Comparison of ENCODE assay signal across 19 mouse cellular contexts in genomic region chr6:142710690-142711089, GRCm38 (mm10). TPM values are rescaled to one million over a fixed set of nuclear protein-coding genes. Genes with fewer than 3 reads are reported as not detected.
DNase-seq lines count a peak whose midpoint lies in the region; ATAC-seq and TF ChIP-seq lines count a peak whose summit lies in the region.
"Had no signal": no experiment of that assay in that cellular context is flagged by ENCODE, and none has a peak within 500 bp of the region (broad histone marks: within the 10 kb centered on the region; RNA-seq: fewer than 3 reads in every experiment).

No protein-coding gene starts in this region.

- WGBS in heart, postnatal 0 days: 51% methylated on average over 6 of the region's 6 CpGs
- WGBS in liver, embryonic 13.5 days (ENCODE audit: insufficient replicate concordance): 62% methylated on average over 6 of the region's 6 CpGs
- 71% methylated on average over 6 of the region's 6 CpGs for WGBS in liver, embryonic 11.5 days
- 66% methylated on average over 6 of the region's 6 CpGs for WGBS in stomach, embryonic 15.5 days

- TF ChIP-seq CTCF in heart, postnatal 0 days (IDR thresholded peaks at IDR 0.05; ENCODE audit: low read depth): no peak

- H3K36me3 ChIP-seq in heart, postnatal 0 days (replicated peaks; ENCODE audit: control insufficient read depth, insufficient read depth, low read length): no peaks in the 10 kb centered on the region
- no peaks in the 10 kb centered on the region for H3K36me3 ChIP-seq in liver, embryonic 13.5 days
- H3K36me3 ChIP-seq in liver, embryonic 11.5 days (ENCODE audit: control insufficient read depth, insufficient read depth, low read length): no peaks in the 10 kb centered on the region; the same call in 1 of the 2 replicates
- no peaks in the 10 kb centered on the region for H3K36me3 ChIP-seq in stomach, embryonic 15.5 days
- H3K36me3 ChIP-seq: embryonic facial prominence, embryonic 15.5 days; limb, embryonic 10.5 days; midbrain, embryonic 15.5 days had no signal

- H3K4me1 ChIP-seq in heart, postnatal 0 days (ENCODE audit: control insufficient read depth, insufficient read depth): 0 out of 2 replicates have a peak, but pooled peaks cover 8% of the 10 kb centered on the region
- no peaks in the 10 kb centered on the region for H3K4me1 ChIP-seq in liver, embryonic 13.5 days (replicated peaks)
- H3K4me1 ChIP-seq in liver, embryonic 11.5 days (replicated peaks; ENCODE audit: control insufficient read depth, insufficient read depth, low read length): no peaks in the 10 kb centered on the region
- peaks cover 8% of the 10 kb centered on the region for H3K4me1 ChIP-seq in brown adipose tissue, adult 24 weeks (ENCODE audit: control insufficient read depth, insufficient read depth, insufficient read length, low read length)
- H3K4me1 ChIP-seq in stomach, embryonic 15.5 days: 0 out of 2 replicates have a peak, but pooled peaks cover 10% of the 10 kb centered on the region
- H3K4me1 ChIP-seq: embryonic facial prominence, embryonic 15.5 days; limb, embryonic 10.5 days; megakaryocyte, embryonic 14.5 days; midbrain, embryonic 15.5 days had no signal

- no peak for TF ChIP-seq EP300 in heart, postnatal 0 days (IDR thresholded peaks at IDR 0.05; ENCODE audit: low read depth)

- no peaks in the 10 kb centered on the region for H3K9me3 ChIP-seq in heart, postnatal 0 days (replicated peaks; ENCODE audit: control insufficient read depth, low read length)
- no peaks in the 10 kb centered on the region for H3K9me3 ChIP-seq in liver, embryonic 13.5 days (replicated peaks)
- no peaks in the 10 kb centered on the region for H3K9me3 ChIP-seq in liver, embryonic 11.5 days (ENCODE audit: control insufficient read depth, low read length)
- H3K9me3 ChIP-seq in stomach, embryonic 15.5 days: no peaks in the 10 kb centered on the region
- H3K9me3 ChIP-seq: embryonic facial prominence, embryonic 15.5 days; limb, embryonic 10.5 days; midbrain, embryonic 15.5 days had no signal

- H3K27me3 ChIP-seq in heart, postnatal 0 days (ENCODE audit: control insufficient read depth, insufficient read depth, low read length): no peaks in the 10 kb centered on the region
- no peaks in the 10 kb centered on the region for H3K27me3 ChIP-seq in liver, embryonic 13.5 days
- H3K27me3 ChIP-seq in liver, embryonic 11.5 days (replicated peaks; ENCODE audit: control insufficient read depth, insufficient read depth, low read length): no peaks in the 10 kb centered on the region
- H3K27me3 ChIP-seq in stomach, embryonic 15.5 days (replicated peaks): no peaks in the 10 kb centered on the region
- H3K27me3 ChIP-seq: embryonic facial prominence, embryonic 15.5 days; megakaryocyte, embryonic 14.5 days; midbrain, embryonic 15.5 days had no signal

- H3K4me3 ChIP-seq in heart, postnatal 0 days (ENCODE audit: low read depth, low read length): no peak overlapping the region
- H3K4me3 ChIP-seq in liver, embryonic 13.5 days (replicated peaks): no peak overlapping the region
- H3K4me3 ChIP-seq in liver, embryonic 11.5 days (ENCODE audit: low read depth, low read length): no peak overlapping the region
- H3K4me3 ChIP-seq in brown adipose tissue, adult 24 weeks (ENCODE audit: insufficient read depth, low read depth, low read length): no peak overlapping the region
- no peak overlapping the region for H3K4me3 ChIP-seq in stomach, embryonic 15.5 days (replicated peaks)
- H3K4me3 ChIP-seq: embryonic facial prominence, embryonic 15.5 days; left cerebral cortex, adult 2 months; limb, embryonic 10.5 days; megakaryocyte, embryonic 14.5 days; midbrain, embryonic 15.5 days had no signal

- peak overlapping the region; percentile 30 for H3K27ac ChIP-seq in heart, postnatal 0 days (ENCODE audit: low read depth)
- peak overlapping the region; percentile 11; the same call in 1 of the 2 replicates for H3K27ac ChIP-seq in liver, embryonic 13.5 days
- H3K27ac ChIP-seq in liver, embryonic 11.5 days (ENCODE audit: low read depth, low read length): no peak overlapping the region
- peak overlapping the region; percentile 29; the same call in 1 of the 2 replicates for H3K27ac ChIP-seq in brown adipose tissue, adult 24 weeks (replicated peaks; ENCODE audit: low read depth, low read length)
- peak overlapping the region; percentile 42; the same call in 1 of the 2 replicates for H3K27ac ChIP-seq in stomach, embryonic 15.5 days
- H3K27ac ChIP-seq: hindbrain, embryonic 14.5 days; left cerebral cortex, adult 2 months; limb, embryonic 10.5 days; midbrain, embryonic 15.5 days had no signal

- intact Hi-C loops in heart, postnatal 36 days (cut with DNase I): no loop called here

- H3K9ac ChIP-seq in heart, postnatal 0 days (replicated peaks; ENCODE audit: low read depth, low read length): no peak overlapping the region
- H3K9ac ChIP-seq in liver, embryonic 13.5 days: no peak overlapping the region
- no peak overlapping the region for H3K9ac ChIP-seq in liver, embryonic 11.5 days (ENCODE audit: low read depth, low read length)
- H3K9ac ChIP-seq in stomach, embryonic 15.5 days: no peak overlapping the region
- H3K9ac ChIP-seq: embryonic facial prominence, embryonic 15.5 days; hindbrain, embryonic 14.5 days; midbrain, embryonic 15.5 days had no signal

- DNase-seq in heart, postnatal 0 days (ENCODE audit: low spot score): no peak
- DNase-seq in heart, postnatal 36 days: no peak
- DNase-seq in liver, embryonic 13.5 days: no peak
- no peak for DNase-seq in liver, embryonic 11.5 days (ENCODE audit: low spot score)
- DNase-seq in cerebellum, postnatal 36 days: no peak
- DNase-seq: cerebellum, postnatal 10 days; embryo, embryonic 11 days; gastrocnemius, postnatal 36 days; kidney, adult 8-10 months; retina, postnatal 1 day; thymus, adult 2 months had no signal

- peak; percentile 39; the same call in 1 of the 2 replicates for ATAC-seq in heart, postnatal 0 days (ENCODE audit: insufficient read depth, low read depth)
- ATAC-seq in liver, embryonic 13.5 days (ENCODE audit: low read depth): no peak
- ATAC-seq in liver, embryonic 11.5 days (replicated peaks; ENCODE audit: low FRiP score): no peak
- no peak for ATAC-seq in stomach, embryonic 15.5 days (ENCODE audit: insufficient read depth, low FRiP score, low read depth)
- ATAC-seq: midbrain, embryonic 15.5 days had no signal

- no peak overlapping the region for H3K4me2 ChIP-seq in heart, postnatal 0 days (ENCODE audit: low read depth, low read length)
- no peak overlapping the region for H3K4me2 ChIP-seq in liver, embryonic 13.5 days
- no peak overlapping the region for H3K4me2 ChIP-seq in liver, embryonic 11.5 days
- H3K4me2 ChIP-seq in stomach, embryonic 15.5 days: no peak overlapping the region
- H3K4me2 ChIP-seq: embryonic facial prominence, embryonic 15.5 days; hindbrain, embryonic 14.5 days; midbrain, embryonic 15.5 days had no signal

RNA-seq across cellular contexts. Expression of gene Abcc9, which starts 8.6 kb away (rescaled TPM):
- 104 and 108 TPM in 2 replicates for total RNA-seq in heart, postnatal 0 days (2014; rRNA removed; ENCODE audit: low replicate concordance)
- polyA plus RNA-seq in heart, postnatal 0 days (2015; fragmentation: Nextera tagmentation; extraction: Ambion mirVana): 18.8 and 21.0 TPM in 2 replicates
- 100 to 1,000 TPM; 238 to 242 TPM for total RNA-seq in heart, postnatal 36 days (2021)
- polyA plus RNA-seq in liver, embryonic 13.5 days (2015; fragmentation: Nextera tagmentation; extraction: Ambion mirVana): 1.1 and 1.9 TPM in 2 replicates
- polyA plus RNA-seq in liver, embryonic 11.5 days (2014; fragmentation: Nextera tagmentation; extraction: Ambion mirVana): 3.5 and 3.6 TPM in 2 replicates
- polyA plus RNA-seq in brown adipose tissue, adult 24 weeks (2012; ENCODE audit: insufficient read depth, insufficient read length, missing spikeins): 9.4 and 12.2 TPM in 2 replicates
- polyA plus RNA-seq in stomach, embryonic 15.5 days (2015; fragmentation: Nextera tagmentation; extraction: Ambion mirVana): 12.5 and 17.9 TPM in 2 replicates

RNA-seq across cellular contexts. Expression of gene Cmas, which starts 45.8 kb away (rescaled TPM):
- 26.0 and 30.0 TPM in 2 replicates for total RNA-seq in heart, postnatal 0 days (2014; rRNA removed; ENCODE audit: low replicate concordance)
- polyA plus RNA-seq in heart, postnatal 0 days (2015; fragmentation: Nextera tagmentation; extraction: Ambion mirVana): 47.5 and 48.0 TPM in 2 replicates
- total RNA-seq in heart, postnatal 36 days (2021): 10 to 100 TPM; 31.9 to 36.0 TPM
- 154 and 158 TPM in 2 replicates for polyA plus RNA-seq in liver, embryonic 13.5 days (2015; fragmentation: Nextera tagmentation; extraction: Ambion mirVana)
- 93.0 and 102 TPM in 2 replicates for polyA plus RNA-seq in liver, embryonic 11.5 days (2014; fragmentation: Nextera tagmentation; extraction: Ambion mirVana)
- 11.1 and 17.7 TPM in 2 replicates for polyA plus RNA-seq in brown adipose tissue, adult 24 weeks (2012; ENCODE audit: insufficient read depth, insufficient read length, missing spikeins)
- 100 and 104 TPM in 2 replicates for polyA plus RNA-seq in stomach, embryonic 15.5 days (2015; fragmentation: Nextera tagmentation; extraction: Ambion mirVana)
